Mouse (Mus musculus): ENCODE measurements around the gene 3110082I17Rik. TPM values are rescaled to one million over a fixed set of nuclear protein-coding genes. Genes with fewer than 3 reads are reported as not detected.

The 3110082I17Rik gene
- polyA plus RNA-seq, 1 experiment from 2014 or later: 21.9 TPM

GRCm38 (mm10) chr5:139363858-139364257 is 96.5 kb downstream of the 3110082I17Rik start:
- Histone ChIP-seq H3K4me2 (no peak overlapping the region), H3K9me3 (replicated peaks; ENCODE audit: control insufficient read depth, low read length) (no peaks in the 10 kb centered on the region), H3K36me3 (ENCODE audit: control insufficient read depth, insufficient read depth, low read length) (no peaks in the 10 kb centered on the region), H3K4me1 (ENCODE audit: control insufficient read depth, insufficient read depth, low read length) (peaks cover 13% of the 10 kb centered on the region), H3K27ac (ENCODE audit: low read depth, low read length) (no peak overlapping the region), H3K27me3 (ENCODE audit: control insufficient read depth, insufficient read depth, low read length) (0 out of 2 replicates have a peak, but pooled peaks cover 5% of the 10 kb centered on the region), H3K4me3 (ENCODE audit: low read depth, low read length) (no peak overlapping the region), H3K9ac (ENCODE audit: low read depth, low read length) (no peak overlapping the region)
- 62% methylated on average over 7 of the region's 7 CpGs for WGBS (ENCODE audit: insufficient replicate concordance)
- no peak for ATAC-seq (replicated peaks; ENCODE audit: insufficient number of reproducible peaks, low FRiP score, low TSS enrichment)

- no peak for ATAC-seq (replicated peaks; ENCODE audit: insufficient number of reproducible peaks, low FRiP score, low TSS enrichment)
- no peak overlapping the region for H3K9ac ChIP-seq (ENCODE audit: low read depth, low read length)
- no peak overlapping the region for H3K27ac ChIP-seq (ENCODE audit: low read depth, low read length)
- no peaks in the 10 kb centered on the region for H3K36me3 ChIP-seq (ENCODE audit: control insufficient read depth, insufficient read depth, low read length)
- no peaks in the 10 kb centered on the region for H3K9me3 ChIP-seq (replicated peaks; ENCODE audit: control insufficient read depth, low read length)
- no peak overlapping the region for H3K4me3 ChIP-seq (ENCODE audit: low read depth, low read length)
- 88% methylated on average over 5 of the region's 5 CpGs for WGBS (ENCODE audit: insufficient replicate concordance)
- peaks cover 22% of the 10 kb centered on the region for H3K27me3 ChIP-seq (ENCODE audit: control insufficient read depth, insufficient read depth, low read length)
- H3K4me2 ChIP-seq: no peak overlapping the region
- peaks cover under 1% of the 10 kb centered on the region for H3K4me1 ChIP-seq (ENCODE audit: control insufficient read depth, insufficient read depth, low read length)
These were observed 101.1 kb downstream of the 3110082I17Rik start for GRCm38 (mm10) chr5:139359244-139359643.

- Histone ChIP-seq H3K27ac (ENCODE audit: low read depth, low read length) (no peak overlapping the region), H3K4me1 (ENCODE audit: control insufficient read depth, insufficient read depth, low read length) (no peaks in the 10 kb centered on the region; the same call in 1 of the 2 replicates), H3K4me2 (no peak overlapping the region), H3K9ac (ENCODE audit: low read depth, low read length) (no peak overlapping the region), H3K36me3 (ENCODE audit: control insufficient read depth, insufficient read depth, low read length) (no peaks in the 10 kb centered on the region), H3K27me3 (ENCODE audit: control insufficient read depth, insufficient read depth, low read length) (peaks cover 19% of the 10 kb centered on the region), H3K9me3 (replicated peaks; ENCODE audit: control insufficient read depth, low read length) (no peaks in the 10 kb centered on the region), H3K4me3 (ENCODE audit: low read depth, low read length) (no peak overlapping the region)
- no peak for ATAC-seq (replicated peaks; ENCODE audit: insufficient number of reproducible peaks, low FRiP score, low TSS enrichment)
- 31% methylated on average over 2 of the region's 2 CpGs for WGBS (ENCODE audit: insufficient replicate concordance)
These were observed 101.7 kb downstream of the 3110082I17Rik start for GRCm38 (mm10) chr5:139358653-139359052.

- WGBS (ENCODE audit: insufficient replicate concordance): 28% methylated on average over 19 of the region's 19 CpGs
- Histone ChIP-seq H3K4me3 (ENCODE audit: low read depth, low read length) (no peak overlapping the region), H3K4me1 (ENCODE audit: control insufficient read depth, insufficient read depth, low read length) (no peaks in the 10 kb centered on the region; the same call in 1 of the 2 replicates), H3K4me2 (no peak overlapping the region), H3K27me3 (ENCODE audit: control insufficient read depth, insufficient read depth, low read length) (peaks cover 36% of the 10 kb centered on the region), H3K36me3 (ENCODE audit: control insufficient read depth, insufficient read depth, low read length) (no peaks in the 10 kb centered on the region), H3K27ac (ENCODE audit: low read depth, low read length) (no peak overlapping the region), H3K9ac (ENCODE audit: low read depth, low read length) (no peak overlapping the region), H3K9me3 (replicated peaks; ENCODE audit: control insufficient read depth, low read length) (no peaks in the 10 kb centered on the region)
- ATAC-seq (replicated peaks; ENCODE audit: insufficient number of reproducible peaks, low FRiP score, low TSS enrichment): no peak
These were observed 105.0 kb downstream of the 3110082I17Rik start for GRCm38 (mm10) chr5:139355235-139355772.

GRCm38 (mm10) chr5:139353946-139354345 is 106.4 kb downstream of the 3110082I17Rik start:
- no peak overlapping the region for H3K4me2 ChIP-seq
- no peaks in the 10 kb centered on the region; the same call in 1 of the 2 replicates for H3K4me1 ChIP-seq (ENCODE audit: control insufficient read depth, insufficient read depth, low read length)
- H3K27me3 ChIP-seq (ENCODE audit: control insufficient read depth, insufficient read depth, low read length): peaks cover 36% of the 10 kb centered on the region
- 80% methylated on average over 11 of the region's 11 CpGs for WGBS (ENCODE audit: insufficient replicate concordance)
- ATAC-seq (replicated peaks; ENCODE audit: insufficient number of reproducible peaks, low FRiP score, low TSS enrichment): no peak
- H3K9me3 ChIP-seq (replicated peaks; ENCODE audit: control insufficient read depth, low read length): no peaks in the 10 kb centered on the region
- H3K4me3 ChIP-seq (ENCODE audit: low read depth, low read length): no peak overlapping the region
- no peak overlapping the region for H3K9ac ChIP-seq (ENCODE audit: low read depth, low read length)
- no peak overlapping the region for H3K27ac ChIP-seq (ENCODE audit: low read depth, low read length)
- H3K36me3 ChIP-seq (ENCODE audit: control insufficient read depth, insufficient read depth, low read length): no peaks in the 10 kb centered on the region

- Histone ChIP-seq H3K9ac (ENCODE audit: low read depth, low read length) (no peak overlapping the region), H3K4me3 (ENCODE audit: low read depth, low read length) (no peak overlapping the region), H3K27me3 (ENCODE audit: control insufficient read depth, insufficient read depth, low read length) (peaks cover 36% of the 10 kb centered on the region), H3K9me3 (replicated peaks; ENCODE audit: control insufficient read depth, low read length) (no peaks in the 10 kb centered on the region), H3K36me3 (ENCODE audit: control insufficient read depth, insufficient read depth, low read length) (no peaks in the 10 kb centered on the region), H3K4me2 (no peak overlapping the region), H3K4me1 (ENCODE audit: control insufficient read depth, insufficient read depth, low read length) (no peaks in the 10 kb centered on the region; the same call in 1 of the 2 replicates), H3K27ac (ENCODE audit: low read depth, low read length) (no peak overlapping the region)
- no peak for ATAC-seq (replicated peaks; ENCODE audit: insufficient number of reproducible peaks, low FRiP score, low TSS enrichment)
- WGBS (ENCODE audit: insufficient replicate concordance): 56% methylated on average over 10 of the region's 10 CpGs
These were observed 106.8 kb downstream of the 3110082I17Rik start for GRCm38 (mm10) chr5:139353496-139353895.

- Histone ChIP-seq H3K27me3 (ENCODE audit: control insufficient read depth, insufficient read depth, low read length) (peaks cover 36% of the 10 kb centered on the region), H3K9ac (ENCODE audit: low read depth, low read length) (0 out of 2 replicates have a peak within 1 kb of the TSS, but pooled peaks have one; percentile 18), H3K9me3 (replicated peaks; ENCODE audit: control insufficient read depth, low read length) (no peaks in the 10 kb centered on the region), H3K4me3 (ENCODE audit: low read depth, low read length) (no peak within 1 kb of the TSS), H3K27ac (ENCODE audit: low read depth, low read length) (no peak within 1 kb of the TSS), H3K4me2 (no peak within 1 kb of the TSS), H3K4me1 (ENCODE audit: control insufficient read depth, insufficient read depth, low read length) (no peaks in the 10 kb centered on the region; the same call in 1 of the 2 replicates), H3K36me3 (ENCODE audit: control insufficient read depth, insufficient read depth, low read length) (no peaks in the 10 kb centered on the region)
- WGBS (ENCODE audit: insufficient replicate concordance): 51% methylated on average over 6 of the region's 6 CpGs
- no peak for ATAC-seq (replicated peaks; ENCODE audit: insufficient number of reproducible peaks, low FRiP score, low TSS enrichment)
These were observed 108.0 kb downstream of the 3110082I17Rik start, which contains the start of gene Cyp2w1 for GRCm38 (mm10) chr5:139352317-139352716. Gene Cyp2w1 (plus strand): TSS chr5:139352617.

- peaks cover 38% of the 10 kb centered on the region for H3K27me3 ChIP-seq (ENCODE audit: control insufficient read depth, insufficient read depth, low read length)
- H3K36me3 ChIP-seq (ENCODE audit: control insufficient read depth, insufficient read depth, low read length): no peaks in the 10 kb centered on the region
- no peak overlapping the region for H3K27ac ChIP-seq (ENCODE audit: low read depth, low read length)
- H3K9ac ChIP-seq (ENCODE audit: low read depth, low read length): 0 out of 2 replicates have a peak overlapping the region, but pooled peaks have one; percentile 18
- H3K4me1 ChIP-seq (ENCODE audit: control insufficient read depth, insufficient read depth, low read length): no peaks in the 10 kb centered on the region; the same call in 1 of the 2 replicates
- WGBS (ENCODE audit: insufficient replicate concordance): 35% methylated on average over 7 of the region's 8 CpGs
- no peaks in the 10 kb centered on the region for H3K9me3 ChIP-seq (replicated peaks; ENCODE audit: control insufficient read depth, low read length)
- H3K4me2 ChIP-seq: no peak overlapping the region
- no peak for ATAC-seq (replicated peaks; ENCODE audit: insufficient number of reproducible peaks, low FRiP score, low TSS enrichment)
- H3K4me3 ChIP-seq (ENCODE audit: low read depth, low read length): no peak overlapping the region
These were observed 108.7 kb downstream of the 3110082I17Rik start for GRCm38 (mm10) chr5:139351628-139352027.

- no peak within 1 kb of the TSS for H3K4me2 ChIP-seq
- 34% methylated on average over 5 of the region's 5 CpGs for WGBS (ENCODE audit: insufficient replicate concordance)
- H3K4me1 ChIP-seq (ENCODE audit: control insufficient read depth, insufficient read depth, low read length): no peaks in the 10 kb centered on the region; the same call in 1 of the 2 replicates
- no peaks in the 10 kb centered on the region for H3K36me3 ChIP-seq (ENCODE audit: control insufficient read depth, insufficient read depth, low read length)
- ATAC-seq (replicated peaks; ENCODE audit: insufficient number of reproducible peaks, low FRiP score, low TSS enrichment): no peak
- peaks cover 33% of the 10 kb centered on the region for H3K27me3 ChIP-seq (ENCODE audit: control insufficient read depth, insufficient read depth, low read length)
- H3K27ac ChIP-seq (ENCODE audit: low read depth, low read length): no peak within 1 kb of the TSS
- H3K4me3 ChIP-seq (ENCODE audit: low read depth, low read length): no peak within 1 kb of the TSS
- H3K9me3 ChIP-seq (replicated peaks; ENCODE audit: control insufficient read depth, low read length): no peaks in the 10 kb centered on the region
- 0 out of 2 replicates have a peak within 1 kb of the TSS, but pooled peaks have one; percentile 18 for H3K9ac ChIP-seq (ENCODE audit: low read depth, low read length)
These were observed 109.2 kb downstream of the 3110082I17Rik start, which contains the start of gene Cox19 for GRCm38 (mm10) chr5:139351134-139351533. Gene Cox19 (minus strand): TSS chr5:139351418.
